Mouse (Mus musculus) lung, adult 18-20 months (tissue): ENCODE measurements at regions not wholly inside any gene's neighbourhood (a gene's known extent, or its start where the extent isn't known, plus 50 kb on each side); places are given as distances from the start of the nearest gene placed in this dataset.
A peak's percentile ranks its signal among the peaks of the same experiment; 100 is the strongest.

Source experiments
- DNase-seq, 2 experiments: peaks; one replicate each; pipeline ENCODE4 v3.0.0; 2022; ENCODE audit warnings: mixed read lengths in 2 of 2

GRCm38 (mm10) chr16:90666271-90666986 is 60.8 kb downstream of the Mis18a start:
- no peak for DNase-seq

- no peak for DNase-seq
Measured at GRCm38 (mm10) chr16:90664086-90664485, 63.1 kb downstream of the Mis18a start.

GRCm38 (mm10) chr16:90658050-90658449 is 69.2 kb downstream of the Mis18a start:
- DNase-seq: no peak

GRCm38 (mm10) chr16:90657027-90657426 is 70.2 kb downstream of the Mis18a start:
- no peak for DNase-seq

GRCm38 (mm10) chr16:90656571-90657011 is 70.6 kb downstream of the Mis18a start:
- DNase-seq: no peak

GRCm38 (mm10) chr16:90654853-90655252 is 72.4 kb downstream of the Mis18a start:
- no peak for DNase-seq

GRCm38 (mm10) chr16:90652821-90653220 is 74.4 kb downstream of the Mis18a start:
- DNase-seq: no peak

GRCm38 (mm10) chr16:90648161-90648560 is 79.0 kb downstream of the Mis18a start:
- DNase-seq: no peak

- DNase-seq: no peak
Measured at GRCm38 (mm10) chr16:90642671-90643070, 84.5 kb downstream of the Mis18a start.

GRCm38 (mm10) chr16:90635216-90635615 is 92.0 kb downstream of the Mis18a start:
- DNase-seq: peak in 1 of 2 experiments; percentile 26

GRCm38 (mm10) chr16:90629976-90630375 is 97.2 kb downstream of the Mis18a start:
- DNase-seq: no peak

- DNase-seq: no peak
Measured at GRCm38 (mm10) chr16:90629121-90629930, 97.9 kb downstream of the Mis18a start.

GRCm38 (mm10) chr16:90628605-90629120 is 98.5 kb downstream of the Mis18a start:
- no peak for DNase-seq

- DNase-seq: peak in 1 of 2 experiments; percentile 24
Measured at GRCm38 (mm10) chr16:90626035-90626670, 101.1 kb downstream of the Mis18a start.

GRCm38 (mm10) chr16:90625301-90626034 is 101.7 kb downstream of the Mis18a start:
- DNase-seq: peak; percentile 34 to 39

- DNase-seq: peak; percentile 86 to 90
Measured at GRCm38 (mm10) chr16:90624039-90624625, 103.1 kb downstream of the Mis18a start.

GRCm38 (mm10) chr16:90622677-90623225 is 104.5 kb downstream of the Mis18a start:
- DNase-seq: no peak

GRCm38 (mm10) chr16:90621761-90622411 is 105.3 kb downstream of the Mis18a start:
- no peak for DNase-seq

GRCm38 (mm10) chr16:90619565-90620311 is 107.5 kb downstream of the Mis18a start:
- peak; percentile 23 to 34 for DNase-seq

- no peak for DNase-seq
Measured at GRCm38 (mm10) chr16:90615791-90616190, 111.4 kb downstream of the Mis18a start.
